Mouse (Mus musculus) gastrocnemius, postnatal 10 days (tissue): ENCODE data around the gene Fancd2os. TPM values are rescaled to one million over a fixed set of nuclear protein-coding genes. Genes with fewer than 3 reads are reported as not detected.

Source experiments
- DNase-seq: peaks from one replicate; pipeline ENCODE4 v3.0.0; 2021; ENCODE audit warnings: mixed read lengths
- total RNA-seq, 2 experiments: library from RNA; stranded (reverse); gene quantifications; 2 replicates each; pipeline ENCODE4 v1.2.3; 2021

Fancd2os gene
- total RNA-seq, 2 experiments from 2014 or later, result not detected

- no peak for DNase-seq
These were observed 4.7 kb upstream of the Fancd2os start for GRCm38 (mm10) chr6:113605224-113605545.

- peak; percentile 87 for DNase-seq
These were observed 4.1 kb upstream of the Fancd2os start, which contains the start of gene Brk1 for GRCm38 (mm10) chr6:113604432-113605223. TSS of gene Brk1 (plus strand) at chr6:113604772.

GRCm38 (mm10) chr6:113603993-113604392 lies 3.5 kb upstream of the Fancd2os start:
- no peak for DNase-seq

GRCm38 (mm10) chr6:113602821-113603220 lies 2.3 kb upstream of the Fancd2os start:
- no peak for DNase-seq

GRCm38 (mm10) chr6:113599833-113600232 lies 682 bp downstream of the Fancd2os start:
- peak; percentile 17 for DNase-seq

GRCm38 (mm10) chr6:113597945-113598344 lies 2.6 kb downstream of the Fancd2os start:
- DNase-seq, result no peak

GRCm38 (mm10) chr6:113592637-113593036 lies 7.9 kb downstream of the Fancd2os start:
- no peak for DNase-seq

GRCm38 (mm10) chr6:113586466-113587183 lies 13.9 kb downstream of the Fancd2os start:
- no peak for DNase-seq

- DNase-seq, result no peak
These were observed 15.4 kb downstream of the Fancd2os start for GRCm38 (mm10) chr6:113585065-113585464.

- DNase-seq, result no peak
These were observed 17.5 kb downstream of the Fancd2os start for GRCm38 (mm10) chr6:113583023-113583422.

GRCm38 (mm10) chr6:113579306-113579705 lies 21.2 kb downstream of the Fancd2os start:
- no peak for DNase-seq

- DNase-seq, result no peak
These were observed 24.5 kb downstream of the Fancd2os start for GRCm38 (mm10) chr6:113576044-113576443.

GRCm38 (mm10) chr6:113564557-113564956 lies 36.0 kb downstream of the Fancd2os start:
- DNase-seq, result no peak

GRCm38 (mm10) chr6:113559736-113560135 lies 40.8 kb downstream of the Fancd2os start:
- no peak for DNase-seq

Other genes starting within 250 kb of the Fancd2os start
- gene Tada3, start 222.8 kb downstream of the Fancd2os start, total RNA-seq, result 10 to 100 TPM; 18.8 to 21.7 TPM
- gene Arpc4, start 222.6 kb downstream of the Fancd2os start, total RNA-seq, result 10 to 100 TPM; 86.3 to 94.5 TPM
- 1 to 10 TPM; 1.1 to 2.2 TPM for gene Ttll3, start 211.5 kb downstream of the Fancd2os start, total RNA-seq
- 10 to 100 TPM; 10.0 to 11.3 TPM for gene Rpusd3, start 181.4 kb downstream of the Fancd2os start, total RNA-seq
- gene Cidec, start 165.0 kb downstream of the Fancd2os start, total RNA-seq, result 1 to 10 TPM; 3.9 to 6.4 TPM
- gene Jagn1, start 158.1 kb downstream of the Fancd2os start, total RNA-seq, result 10 to 100 TPM; 27.9 to 32.7 TPM
- under 1 TPM; 0.45 to 0.61 TPM for gene Il17re, start 142.2 kb downstream of the Fancd2os start, total RNA-seq
- 1 to 10 TPM; 5.9 to 9.1 TPM for gene Il17rc, start 129.3 kb downstream of the Fancd2os start, total RNA-seq
- gene Creld1, start 117.4 kb downstream of the Fancd2os start, total RNA-seq, result 10 to 100 TPM; 33.8 to 39.8 TPM
- under 1 TPM; 0.20 to 0.23 TPM for gene Prrt3, start 98.8 kb downstream of the Fancd2os start, total RNA-seq
- 10 to 100 TPM; 52.1 to 55.1 TPM for gene Emc3, start 69.1 kb downstream of the Fancd2os start, total RNA-seq
- 1 to 10 TPM; 2.3 to 2.4 TPM for gene Fancd2, start 69.0 kb downstream of the Fancd2os start, total RNA-seq
- gene Brk1, start 4.1 kb upstream of the Fancd2os start, total RNA-seq, result 10 to 100 TPM; 64.2 to 66.3 TPM
- 10 to 100 TPM; 10.1 to 13.4 TPM for gene Vhl, start 23.2 kb upstream of the Fancd2os start, total RNA-seq
- 1 to 10 TPM; 6.3 to 7.2 TPM for gene Irak2, start 37.8 kb upstream of the Fancd2os start, total RNA-seq
- gene Tatdn2, start 96.3 kb upstream of the Fancd2os start, total RNA-seq, result 10 to 100 TPM; 36.1 to 37.8 TPM
- gene Ghrl, start 119.2 kb upstream of the Fancd2os start, total RNA-seq, result not detected
- gene Sec13, start 140.0 kb upstream of the Fancd2os start, total RNA-seq, result 10 to 100 TPM; 84.8 to 92.2 TPM